Mouse (Mus musculus): ENCODE data around the gene Stx2. TPM values are rescaled to one million over a fixed set of nuclear protein-coding genes. Genes with fewer than 3 reads are reported as not detected.
"Not testable (repeated sequence)": the region's sequence is repeated elsewhere in the genome, so short reads cannot be mapped to it uniquely, and the experiment has no call there.

The Stx2 gene
- total RNA-seq, 2 experiments from 2014 or later, result 16.9 to 29.6 TPM

- intact Hi-C loops (cut with DNase I), result no loop called here
- no peak for DNase-seq (ENCODE audit: low spot score in 2 of 2)
Observed at GRCm38 (mm10) chr5:129015540-129015939, 7.2 kb upstream of the Stx2 start.

- intact Hi-C loops (cut with DNase I), result no loop called here
- no peak for DNase-seq (ENCODE audit: low spot score in 2 of 2)
Observed at GRCm38 (mm10) chr5:129015020-129015419, 6.6 kb upstream of the Stx2 start.

GRCm38 (mm10) chr5:129010937-129011336 lies 2.6 kb upstream of the Stx2 start:
- DNase-seq (ENCODE audit: low spot score in 2 of 2), result no peak
- intact Hi-C loops (cut with DNase I), result no loop called here

- DNase-seq (ENCODE audit: low spot score in 2 of 2), result no peak
- intact Hi-C loops (cut with DNase I), result no loop called here
Observed at GRCm38 (mm10) chr5:129009577-129009976, 1.2 kb upstream of the Stx2 start.

- no peak for DNase-seq (ENCODE audit: low spot score in 2 of 2)
Observed at GRCm38 (mm10) chr5:129008008-129008407, 366 bp downstream of the Stx2 start.

GRCm38 (mm10) chr5:129007105-129007957 lies 1.0 kb downstream of the Stx2 start:
- no peak for DNase-seq (ENCODE audit: low spot score in 2 of 2)
- intact Hi-C loops (cut with DNase I), result no loop called here

More at GRCm38 (mm10) chr5:129008008-129008407, 366 bp downstream of the Stx2 start:
- intact Hi-C loops (cut with DNase I), result no loop called here

- intact Hi-C loops (cut with DNase I), result no loop called here
- DNase-seq (ENCODE audit: low spot score in 2 of 2), result no peak
Observed at GRCm38 (mm10) chr5:129006031-129006788, 2.2 kb downstream of the Stx2 start.

GRCm38 (mm10) chr5:129005416-129005815 lies 3.0 kb downstream of the Stx2 start:
- intact Hi-C loops (cut with DNase I), result no loop called here
- DNase-seq (ENCODE audit: low spot score in 2 of 2), result no peak

- no peak for DNase-seq (ENCODE audit: low spot score in 2 of 2)
- intact Hi-C loops (cut with DNase I), result no loop called here
Observed at GRCm38 (mm10) chr5:129002571-129003011, 5.8 kb downstream of the Stx2 start.

GRCm38 (mm10) chr5:129000706-129001468 lies 7.5 kb downstream of the Stx2 start:
- DNase-seq (ENCODE audit: low spot score in 2 of 2), result no peak
- intact Hi-C loops (cut with DNase I), result no loop called here

- intact Hi-C loops (cut with DNase I), result no loop called here
- no peak for DNase-seq (ENCODE audit: low spot score in 2 of 2)
Observed at GRCm38 (mm10) chr5:128987141-128987954, 21.0 kb downstream of the Stx2 start.

- DNase-seq (ENCODE audit: low spot score in 2 of 2), result no peak
- intact Hi-C loops (cut with DNase I), result no loop called here
Observed at GRCm38 (mm10) chr5:128985946-128986345, 22.4 kb downstream of the Stx2 start.

- intact Hi-C loops (cut with DNase I), result loop anchor here (5.0 kb wide), 1 partner anchor 462 kb away; no protein-coding TSS in a partner anchor
Observed at GRCm38 (mm10) chr5:128984536-128984935, 23.8 kb downstream of the Stx2 start.

GRCm38 (mm10) chr5:128981607-128982006 lies 26.8 kb downstream of the Stx2 start:
- intact Hi-C loops (cut with DNase I), result loop anchor here (5.0 kb wide), 1 partner anchor 459 kb away; no protein-coding TSS in a partner anchor
- DNase-seq (ENCODE audit: low spot score in 2 of 2), result peak; percentile 39 to 60

More at GRCm38 (mm10) chr5:128984536-128984935, 23.8 kb downstream of the Stx2 start:
- peak in 1 of 2 experiments; percentile 35 for DNase-seq (ENCODE audit: low spot score in 2 of 2)

- intact Hi-C loops (cut with DNase I), result loop anchor here (5.0 kb wide), 1 partner anchor 459 kb away; no protein-coding TSS in a partner anchor
- DNase-seq (ENCODE audit: low spot score in 2 of 2), result no peak
Observed at GRCm38 (mm10) chr5:128980857-128981256, 27.5 kb downstream of the Stx2 start.

- intact Hi-C loops (cut with DNase I), result no loop called here
- DNase-seq (ENCODE audit: low spot score in 2 of 2), result no peak
Observed at GRCm38 (mm10) chr5:128978957-128979356, 29.4 kb downstream of the Stx2 start.

GRCm38 (mm10) chr5:128977466-128977865 lies 30.9 kb downstream of the Stx2 start:
- DNase-seq (ENCODE audit: low spot score in 2 of 2); intact Hi-C loops (cut with DNase I): not testable (repeated sequence)

GRCm38 (mm10) chr5:128976266-128976665 lies 32.1 kb downstream of the Stx2 start:
- DNase-seq (ENCODE audit: low spot score in 2 of 2), result no peak
- intact Hi-C loops (cut with DNase I), result no loop called here

- intact Hi-C loops (cut with DNase I), result no loop called here
- DNase-seq (ENCODE audit: low spot score in 2 of 2), result peak; percentile 70 to 79
Observed at GRCm38 (mm10) chr5:128971298-128971697, 37.1 kb downstream of the Stx2 start.

Data from left cerebral cortex, postnatal 36 days (tissue).